In the genomic region with DNA sequence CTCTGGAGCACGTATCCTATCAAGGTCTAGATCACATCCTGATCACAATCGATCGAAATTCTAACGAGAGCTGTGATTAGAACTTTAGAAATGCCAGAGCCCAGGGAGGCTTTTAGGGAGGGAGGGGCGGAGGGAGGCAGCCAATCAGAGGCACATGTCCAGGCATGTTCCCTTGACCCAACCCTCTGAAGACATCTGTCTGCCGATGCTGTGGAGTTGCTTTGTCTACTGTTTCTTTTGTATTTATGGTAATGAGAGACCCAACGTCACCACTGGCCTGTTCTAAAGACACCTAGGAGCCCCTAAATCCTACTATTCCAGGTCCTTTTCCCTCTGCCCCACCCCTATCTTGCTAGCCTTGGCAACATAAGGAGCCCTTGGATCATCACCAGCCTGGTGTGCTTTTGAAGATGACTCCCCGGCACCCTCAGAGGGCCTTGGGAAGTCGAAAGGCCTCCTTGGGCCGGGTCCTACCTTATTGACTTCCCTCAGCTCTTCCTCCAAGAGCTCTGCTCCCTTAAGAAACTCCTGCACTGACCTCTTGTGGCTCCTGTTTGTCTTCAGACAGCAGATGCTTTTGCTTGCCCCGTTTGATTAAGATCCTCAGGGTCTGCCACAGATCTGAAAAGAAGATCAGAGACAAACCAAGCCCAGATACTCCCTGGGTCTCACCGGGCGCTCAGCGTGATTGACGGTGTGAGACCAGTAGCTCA, we compare ENCODE assay signal across 14 mouse cellular contexts.
A peak's percentile ranks its signal among the peaks of the same experiment; 100 is the strongest.
DNase-seq lines count a peak whose midpoint lies in the region; ATAC-seq and TF ChIP-seq lines count a peak whose summit lies in the region.
"Had no signal": no experiment of that assay in that cellular context is flagged by ENCODE, and none has a peak within 500 bp of the region (broad histone marks: within the 10 kb centered on the region; RNA-seq: fewer than 3 reads in every experiment).

No protein-coding gene starts in this region.

- TF ChIP-seq CTCF in gastrocnemius, adult 2 months (IDR thresholded peaks at IDR 0.05): peak; percentile 7; the same call in 1 of the 2 replicates

- ATAC-seq in forebrain, embryonic 13.5 days: 0 out of 2 replicates have a peak, but pooled peaks have one; percentile 26
- ATAC-seq in kidney, embryonic 15.5 days (replicated peaks; ENCODE audit: low FRiP score): no peak

- DNase-seq in gastrocnemius, adult 2 months: no peak
- no peak for DNase-seq in gastrocnemius, adult 18-20 months (ENCODE audit: low spot score)
- DNase-seq in 3T3-L1 (ENCODE audit: low read depth, low spot score) (peak; percentile 36), NIH3T3 (ENCODE audit: low read depth) (peak; percentile 53)
- no peak for DNase-seq in cerebellum, postnatal 25 days
- no peak for DNase-seq in B cell, adult 2 months
- DNase-seq: cerebellum, adult 11-12 months; heart, adult 2 months; kidney, adult 2 months; left cerebral cortex, postnatal 4 days had no signal

- H3K4me1 ChIP-seq in forebrain, embryonic 13.5 days: peaks cover 18% of the 10 kb centered on the region; the same call in 1 of the 2 replicates
- peaks cover 8% of the 10 kb centered on the region for H3K4me1 ChIP-seq in kidney, embryonic 15.5 days

- H3K27me3 ChIP-seq in forebrain, embryonic 13.5 days: no peaks in the 10 kb centered on the region
- H3K27me3 ChIP-seq in kidney, embryonic 15.5 days: peaks cover 24% of the 10 kb centered on the region; the same call in 1 of the 2 replicates

- H3K9me3 ChIP-seq in forebrain, embryonic 13.5 days (replicated peaks): no peaks in the 10 kb centered on the region
- no peaks in the 10 kb centered on the region for H3K9me3 ChIP-seq in kidney, embryonic 15.5 days (replicated peaks)

- no peaks in the 10 kb centered on the region for H3K36me3 ChIP-seq in forebrain, embryonic 13.5 days (ENCODE audit: poor library complexity, severe bottlenecking)
- no peaks in the 10 kb centered on the region for H3K36me3 ChIP-seq in kidney, embryonic 15.5 days

- no peak overlapping the region for H3K27ac ChIP-seq in gastrocnemius, adult 2 months
- no peak overlapping the region for H3K27ac ChIP-seq in forebrain, embryonic 13.5 days
- no peak overlapping the region for H3K27ac ChIP-seq in kidney, embryonic 15.5 days
- H3K27ac ChIP-seq: heart, adult 2 months; liver, embryonic 14.5 days; macrophage had no signal

- intact Hi-C loops in gastrocnemius, adult 2 months (cut with DNase I): no loop called here

- 50% methylated on average over 15 of the region's 15 CpGs for WGBS in forebrain, embryonic 13.5 days
- 43% methylated on average over 15 of the region's 15 CpGs for WGBS in kidney, embryonic 15.5 days

- no peak overlapping the region for H3K9ac ChIP-seq in forebrain, embryonic 13.5 days
- H3K9ac ChIP-seq in kidney, embryonic 15.5 days: no peak overlapping the region
- H3K9ac ChIP-seq: liver, embryonic 14.5 days had no signal

- H3K4me3 ChIP-seq in gastrocnemius, adult 2 months: no peak overlapping the region
- H3K4me3 ChIP-seq in forebrain, embryonic 13.5 days: no peak overlapping the region
- no peak overlapping the region for H3K4me3 ChIP-seq in kidney, embryonic 15.5 days (replicated peaks)
- H3K4me3 ChIP-seq: heart, adult 2 months had no signal

- no peak overlapping the region for H3K4me2 ChIP-seq in forebrain, embryonic 13.5 days
- no peak overlapping the region; the same call in 1 of the 2 replicates for H3K4me2 ChIP-seq in kidney, embryonic 15.5 days

Comparison
In these comparisons a context has a peak if more than half of its experiments do, and no peak if none do; other contexts are left out.
1. DNase-seq: peak in 3T3-L1 (single experiment) and NIH3T3 (single experiment); none in gastrocnemius, adult 2 months (single experiment), gastrocnemius, adult 18-20 months (single experiment), cerebellum, postnatal 25 days (0 of 2) and B cell, adult 2 months (0 of 2).